Mouse (Mus musculus) forebrain, embryonic 12.5 days (tissue): ENCODE results near the gene Adora2b. TPM values are rescaled to one million over a fixed set of nuclear protein-coding genes. Genes with fewer than 3 reads are reported as not detected.

ENCODE experiments used
- ATAC-seq: fragments of 200-750 bp; cut with Nextera tagmentation; 2 replicates; pipeline ENCODE4 v1.8.0; 2017; ENCODE audit warnings: moderate TSS enrichment; ENCODE audit not compliant: low FRiP score
- H3K27ac ChIP-seq: fragments of 300-500 bp; sonication (generic); 2 replicates; pipeline ENCODE4 v1.5.1; 2016; ENCODE audit warnings: mild to moderate bottlenecking
- H3K27me3 ChIP-seq: fragments of 300-500 bp; sonication (generic); 2 replicates; pipeline ENCODE4 v1.6.1; 2016; ENCODE audit warnings: mild to moderate bottlenecking
- H3K36me3 ChIP-seq: fragments of 300-500 bp; sonication (generic); replicated peaks from 2 replicates; pipeline ENCODE4 v1.6.1; 2016; ENCODE audit warnings: mild to moderate bottlenecking
- H3K4me1 ChIP-seq: fragments of 300-500 bp; sonication (generic); 2 replicates; pipeline ENCODE4 v1.6.1; 2016
- H3K4me2 ChIP-seq: fragments of 300-500 bp; sonication (generic); 2 replicates; pipeline ENCODE4 v1.6.1; 2016; ENCODE audit warnings: mild to moderate bottlenecking, moderate library complexity
- H3K4me3 ChIP-seq: fragments of 300-500 bp; sonication (generic); replicated peaks from 2 replicates; pipeline ENCODE4 v1.5.1; 2016; ENCODE audit warnings: mild to moderate bottlenecking
- H3K9ac ChIP-seq: fragments of 300-500 bp; sonication (generic); 2 replicates; pipeline ENCODE4 v1.6.1; 2016; ENCODE audit warnings: mild to moderate bottlenecking
- H3K9me3 ChIP-seq: fragments of 300-500 bp; sonication (generic); 2 replicates; pipeline ENCODE4 v1.6.1; 2016
- WGBS: fragments of 180-500 bp; shearing (Covaris S2); methylation state at CpG from one replicate; pipeline ENCODE4 v1.1.7; 2016; 5-methylcytosine and 5-hydroxymethylcytosine counted together
- polyA plus RNA-seq: library from polyadenylated mRNA; unstranded; fragments of >200 nt; fragmentation: Nextera tagmentation; extraction: Ambion mirVana; gene quantifications from 2 replicates; pipeline ENCODE4 v1.2.1, GENCODE M21; 2016

Gene Adora2b
- polyA plus RNA-seq, 1 experiment from 2014 or later = 2.7 TPM

DNA sequence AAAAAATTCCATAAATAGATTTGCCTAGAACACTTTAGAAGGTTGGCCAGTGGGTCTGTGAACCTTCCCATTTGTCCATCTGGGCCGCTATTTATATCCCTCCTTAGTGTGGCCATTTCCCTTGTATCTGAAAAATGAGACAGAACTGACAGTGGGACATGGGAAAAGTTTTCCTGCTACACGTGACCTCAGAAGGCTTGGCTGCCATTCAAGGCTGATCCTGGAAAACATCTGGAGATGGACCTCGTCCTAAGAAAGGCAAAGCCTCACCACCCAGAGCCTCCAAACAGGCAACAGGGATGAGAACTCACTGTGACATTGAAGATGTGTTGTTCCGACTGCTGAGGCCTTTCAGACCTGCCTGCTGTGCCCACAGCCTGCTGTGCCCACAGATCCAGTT lies 24.0 kb upstream of the Adora2b start:
- no peak overlapping the region for H3K27ac ChIP-seq
- no peaks in the 10 kb centered on the region for H3K27me3 ChIP-seq
- ATAC-seq = no peak
- H3K4me1 ChIP-seq = no peaks in the 10 kb centered on the region
- peaks cover 8% of the 10 kb centered on the region; the same call in 1 of the 2 replicates for H3K36me3 ChIP-seq
- H3K9me3 ChIP-seq = no peaks in the 10 kb centered on the region
- no peak overlapping the region for H3K4me3 ChIP-seq
- no peak overlapping the region for H3K4me2 ChIP-seq
- 87% methylated on average over 4 of the region's 4 CpGs for WGBS
- H3K9ac ChIP-seq = no peak overlapping the region

DNA sequence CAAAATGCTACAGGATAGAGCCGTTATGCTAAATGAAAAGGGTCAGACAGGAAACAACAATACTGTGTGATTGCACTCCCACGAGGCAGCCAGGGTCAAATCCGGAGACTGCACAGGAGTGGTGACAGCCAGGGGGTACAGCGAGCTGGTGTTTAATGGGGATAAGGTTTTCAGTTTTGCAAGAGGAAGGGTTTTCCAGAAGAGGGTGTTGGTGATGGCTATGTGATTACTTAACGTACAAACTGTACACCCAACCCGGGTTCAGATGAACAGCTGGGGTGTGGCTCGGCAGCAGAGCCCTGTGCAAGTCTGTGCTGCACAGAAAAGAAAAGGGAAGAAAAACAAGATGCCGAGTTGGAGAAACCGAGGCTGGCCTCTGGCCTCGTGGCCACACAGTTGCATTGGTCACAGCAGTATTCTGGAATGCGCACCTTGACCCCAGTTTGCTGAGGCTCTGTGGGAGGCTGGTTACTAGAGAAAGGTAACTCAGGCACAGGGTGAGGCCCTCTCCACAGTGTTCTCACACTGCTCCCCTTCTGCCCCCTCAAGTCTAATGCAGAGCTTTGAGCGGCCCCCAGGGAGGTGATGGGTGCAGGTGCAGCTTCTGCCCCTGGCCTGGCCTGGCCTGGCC lies 8.0 kb upstream of the Adora2b start:
- WGBS = 84% methylated on average over 12 of the region's 12 CpGs
- Histone ChIP-seq H3K36me3 (no peaks in the 10 kb centered on the region), H3K9ac (no peak overlapping the region), H3K4me1 (no peaks in the 10 kb centered on the region), H3K27ac (no peak overlapping the region), H3K9me3 (0 out of 2 replicates have a peak, but pooled peaks cover 5% of the 10 kb centered on the region), H3K27me3 (no peaks in the 10 kb centered on the region), H3K4me2 (no peak overlapping the region), H3K4me3 (no peak overlapping the region)
- ATAC-seq = no peak

DNA sequence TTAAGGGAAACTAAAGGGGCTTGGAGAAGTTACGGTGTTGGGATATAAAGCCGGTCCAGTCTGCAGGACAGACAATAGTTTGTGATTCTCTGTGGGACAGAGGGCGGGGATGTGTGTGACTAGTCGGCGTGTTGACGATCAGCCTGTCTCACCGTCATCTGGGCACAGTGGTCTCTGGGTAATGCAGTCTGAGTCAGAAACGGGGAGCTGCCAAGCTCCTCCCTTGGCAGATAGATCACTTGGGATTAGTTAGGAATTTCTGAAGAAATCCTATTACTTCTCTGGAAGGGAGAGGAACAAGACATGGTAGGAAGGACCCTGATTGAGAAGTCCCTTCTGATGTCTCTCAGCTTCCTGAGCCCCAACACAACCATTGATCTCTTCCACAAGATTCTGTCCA lies 4.9 kb upstream of the Adora2b start:
- H3K9me3 ChIP-seq = 0 out of 2 replicates have a peak, but pooled peaks cover 7% of the 10 kb centered on the region
- no peak overlapping the region for H3K4me3 ChIP-seq
- no peak overlapping the region for H3K27ac ChIP-seq
- H3K36me3 ChIP-seq = no peaks in the 10 kb centered on the region
- no peak for ATAC-seq
- no peak overlapping the region for H3K9ac ChIP-seq
- H3K4me2 ChIP-seq = no peak overlapping the region
- H3K27me3 ChIP-seq = peaks cover 17% of the 10 kb centered on the region
- 87% methylated on average over 8 of the region's 8 CpGs for WGBS
- H3K4me1 ChIP-seq = peaks cover 4% of the 10 kb centered on the region

DNA sequence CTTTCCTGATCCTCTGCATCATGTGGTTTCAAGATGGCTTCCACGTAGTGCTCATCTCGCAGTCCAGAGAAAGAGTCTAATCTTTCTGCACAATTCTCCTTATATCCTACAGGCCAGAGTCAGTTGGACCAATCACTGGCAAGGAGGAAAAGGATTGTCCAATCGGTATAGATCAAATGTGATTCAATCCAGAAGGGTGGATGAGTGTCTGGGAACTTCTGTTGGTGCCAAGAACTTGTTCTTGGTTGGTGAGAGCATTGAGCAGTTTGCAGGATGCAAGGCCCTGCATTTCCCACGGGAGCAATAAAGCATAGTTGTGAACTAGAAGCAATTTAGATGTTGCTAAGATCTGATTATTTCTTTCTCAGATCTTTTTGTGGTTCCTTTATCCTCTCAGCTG lies 4.3 kb upstream of the Adora2b start:
- 89% methylated on average over 4 of the region's 4 CpGs for WGBS
- Histone ChIP-seq H3K4me3 (no peak overlapping the region), H3K27ac (no peak overlapping the region)

DNA sequence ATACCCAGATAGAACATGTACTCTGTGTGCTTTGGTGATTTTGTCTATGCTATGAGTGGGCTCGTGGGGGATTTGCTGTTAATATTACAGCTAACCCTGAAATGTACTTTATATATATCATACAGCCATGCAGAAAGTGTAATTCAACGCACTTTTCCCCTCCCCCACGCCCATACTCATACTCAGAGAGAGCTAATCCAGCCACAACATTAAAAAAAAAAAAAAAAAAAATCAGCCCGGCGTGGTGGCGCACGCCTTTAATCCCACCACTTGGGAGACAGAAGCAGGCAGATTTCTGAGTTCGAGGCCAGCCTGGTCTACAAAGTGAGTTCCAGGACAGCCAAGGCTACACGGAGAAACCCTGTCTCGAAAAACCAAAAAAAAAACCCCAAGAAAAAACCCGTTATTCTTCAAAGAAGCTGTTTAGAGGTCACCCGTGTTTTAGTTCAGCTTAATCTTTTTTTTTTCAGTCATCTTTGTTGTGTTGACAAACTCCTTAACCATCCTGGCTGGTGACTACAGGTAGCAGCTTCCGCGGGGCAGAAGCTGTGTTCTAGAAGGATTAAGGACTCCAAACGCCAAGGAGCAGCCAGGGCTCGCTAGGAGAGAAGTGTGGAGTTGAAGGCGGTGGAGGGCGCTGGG lies 904 bp upstream of the Adora2b start:
- Histone ChIP-seq H3K4me1 (peaks cover 13% of the 10 kb centered on the region), H3K27ac (no peak overlapping the region), H3K4me2 (peak overlapping the region; percentile 99), H3K9me3 (0 out of 2 replicates have a peak, but pooled peaks cover 7% of the 10 kb centered on the region), H3K4me3 (peak overlapping the region; percentile 54), H3K27me3 (peaks cover 55% of the 10 kb centered on the region), H3K9ac (peak overlapping the region; percentile 61), H3K36me3 (no peaks in the 10 kb centered on the region)
- no peak for ATAC-seq
- 45% methylated on average over 18 of the region's 18 CpGs for WGBS

More for the DNA sequence above, 4.3 kb upstream of the Adora2b start:
- Histone ChIP-seq H3K4me1 (peaks cover 7% of the 10 kb centered on the region), H3K36me3 (no peaks in the 10 kb centered on the region), H3K27me3 (peaks cover 23% of the 10 kb centered on the region), H3K4me2 (no peak overlapping the region), H3K9ac (no peak overlapping the region), H3K9me3 (0 out of 2 replicates have a peak, but pooled peaks cover 7% of the 10 kb centered on the region)
- no peak for ATAC-seq

DNA sequence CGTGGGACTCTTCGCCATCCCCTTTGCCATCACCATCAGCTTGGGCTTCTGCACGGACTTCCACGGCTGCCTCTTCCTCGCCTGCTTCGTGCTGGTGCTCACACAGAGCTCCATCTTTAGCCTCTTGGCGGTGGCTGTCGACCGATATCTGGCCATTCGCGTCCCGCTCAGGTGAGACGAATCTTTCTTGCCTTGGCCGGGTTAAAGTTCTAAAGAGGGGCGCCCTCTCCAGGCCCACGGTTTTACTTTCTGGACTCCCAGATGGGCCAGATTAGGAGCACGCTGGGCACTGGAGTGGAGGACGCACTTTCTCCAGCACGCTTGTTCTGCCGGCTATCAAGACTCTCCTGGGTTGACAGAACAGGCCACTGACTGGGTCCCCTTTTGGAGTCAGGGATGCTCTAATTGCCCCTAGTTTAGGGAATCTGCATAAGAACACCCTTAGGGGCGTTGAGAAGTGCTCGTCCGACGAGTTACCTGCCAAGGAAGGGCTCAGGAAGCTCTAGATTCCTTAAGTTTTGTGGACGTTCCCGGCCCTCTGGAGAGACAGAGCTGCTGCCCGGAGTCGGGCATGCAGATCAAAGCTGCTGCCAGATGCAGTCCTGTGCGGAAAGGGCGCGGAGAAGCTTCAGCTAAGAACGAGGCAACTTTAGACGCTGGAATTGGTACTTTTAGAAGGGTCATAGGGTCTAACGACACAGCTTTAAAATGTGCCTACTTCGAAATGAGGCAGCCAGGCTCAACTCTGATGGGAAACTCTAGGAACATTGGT lies 668 bp downstream of the Adora2b start:
- ATAC-seq = no peak
- Histone ChIP-seq H3K36me3 (no peaks in the 10 kb centered on the region), H3K4me3 (peak overlapping the region; percentile 54), H3K9me3 (0 out of 2 replicates have a peak, but pooled peaks cover 7% of the 10 kb centered on the region), H3K9ac (peak overlapping the region; percentile 61), H3K4me1 (peaks cover 13% of the 10 kb centered on the region), H3K4me2 (peak overlapping the region; percentile 99), H3K27ac (no peak overlapping the region), H3K27me3 (peaks cover 62% of the 10 kb centered on the region)
- 3% methylated on average over 35 of the region's 35 CpGs for WGBS

DNA sequence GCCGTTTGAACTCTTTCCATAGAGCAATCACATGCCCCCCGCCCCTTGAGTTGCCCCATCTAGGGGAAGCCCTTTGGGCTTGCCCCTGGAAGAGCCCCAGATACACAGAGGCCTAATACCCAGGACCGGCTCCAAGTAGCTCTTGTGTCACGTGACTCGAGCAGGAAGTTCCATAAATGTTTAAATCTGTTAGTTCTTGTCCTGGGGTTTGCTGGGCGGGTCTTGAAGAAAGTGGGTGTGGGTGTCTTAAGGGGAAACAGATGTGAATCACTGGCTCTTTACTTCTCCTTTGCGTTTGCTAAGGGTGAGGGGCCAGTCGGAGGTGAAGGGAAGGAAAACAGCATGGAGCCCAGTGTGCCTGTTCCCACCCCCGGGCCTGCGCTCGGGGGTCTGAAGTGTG lies 2.3 kb downstream of the Adora2b start:
- 78% methylated on average over 11 of the region's 11 CpGs for WGBS
- peak overlapping the region; percentile 9; the same call in 1 of the 2 replicates for H3K4me2 ChIP-seq
- H3K27me3 ChIP-seq = peaks cover 62% of the 10 kb centered on the region

DNA sequence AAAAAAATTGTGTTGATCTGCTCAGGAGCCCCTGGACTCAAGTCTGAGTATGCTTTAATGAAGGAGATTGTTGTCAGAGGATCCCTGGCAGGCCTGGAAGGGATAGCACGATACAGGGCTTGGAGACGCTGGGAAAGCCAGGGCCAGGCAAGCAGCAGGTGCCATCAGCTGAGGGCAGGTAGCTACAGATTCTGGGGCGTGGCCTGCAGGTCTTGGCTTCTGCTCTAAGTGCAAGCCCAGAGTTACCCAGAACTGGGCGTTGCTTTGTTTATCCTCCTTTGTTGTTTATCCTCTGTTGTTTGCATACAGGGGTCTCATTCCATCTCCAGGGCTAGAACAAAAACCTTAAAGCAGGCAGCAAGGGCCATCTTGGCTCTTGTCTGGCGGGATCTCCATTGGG lies 4.6 kb downstream of the Adora2b start:
- 73% methylated on average over 5 of the region's 5 CpGs for WGBS
- Histone ChIP-seq H3K4me3 (no peak overlapping the region), H3K36me3 (no peaks in the 10 kb centered on the region), H3K9me3 (no peaks in the 10 kb centered on the region), H3K4me1 (peaks cover 9% of the 10 kb centered on the region), H3K27me3 (peaks cover 48% of the 10 kb centered on the region), H3K27ac (no peak overlapping the region), H3K9ac (no peak overlapping the region), H3K4me2 (no peak overlapping the region)
- no peak for ATAC-seq

More for the DNA sequence above, 2.3 kb downstream of the Adora2b start:
- Histone ChIP-seq H3K9ac (no peak overlapping the region), H3K27ac (no peak overlapping the region), H3K9me3 (no peaks in the 10 kb centered on the region), H3K4me1 (peaks cover 13% of the 10 kb centered on the region), H3K36me3 (no peaks in the 10 kb centered on the region), H3K4me3 (no peak overlapping the region)
- ATAC-seq = no peak

DNA sequence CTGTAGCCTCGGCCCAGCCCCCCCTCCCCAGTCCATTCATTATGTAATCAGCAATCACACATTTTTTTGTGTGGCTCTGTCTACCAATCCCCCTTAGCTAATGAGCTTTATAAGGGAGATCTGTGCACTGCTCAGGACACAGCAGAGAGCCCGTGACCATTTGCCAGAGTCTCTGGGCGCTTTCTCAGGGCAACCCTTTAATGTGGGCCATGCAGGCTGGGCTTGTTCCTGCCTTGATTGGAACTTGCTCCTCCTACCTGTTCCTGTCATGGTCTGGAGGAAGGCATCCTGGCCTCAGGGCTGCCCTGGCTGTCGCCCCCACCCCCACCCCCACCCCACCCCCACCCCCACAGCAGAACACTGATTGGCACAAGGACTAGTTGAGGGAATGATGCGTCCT lies 10.4 kb downstream of the Adora2b start:
- 0 out of 2 replicates have a peak overlapping the region, but pooled peaks have one; percentile 7 for H3K9ac ChIP-seq
- peaks cover 11% of the 10 kb centered on the region for H3K4me1 ChIP-seq
- no peak overlapping the region for H3K27ac ChIP-seq
- H3K9me3 ChIP-seq = no peaks in the 10 kb centered on the region
- H3K4me2 ChIP-seq = no peak overlapping the region
- no peaks in the 10 kb centered on the region for H3K27me3 ChIP-seq
- ATAC-seq = no peak
- no peaks in the 10 kb centered on the region for H3K36me3 ChIP-seq
- H3K4me3 ChIP-seq = no peak overlapping the region
- WGBS = 60% methylated on average over 5 of the region's 5 CpGs

DNA sequence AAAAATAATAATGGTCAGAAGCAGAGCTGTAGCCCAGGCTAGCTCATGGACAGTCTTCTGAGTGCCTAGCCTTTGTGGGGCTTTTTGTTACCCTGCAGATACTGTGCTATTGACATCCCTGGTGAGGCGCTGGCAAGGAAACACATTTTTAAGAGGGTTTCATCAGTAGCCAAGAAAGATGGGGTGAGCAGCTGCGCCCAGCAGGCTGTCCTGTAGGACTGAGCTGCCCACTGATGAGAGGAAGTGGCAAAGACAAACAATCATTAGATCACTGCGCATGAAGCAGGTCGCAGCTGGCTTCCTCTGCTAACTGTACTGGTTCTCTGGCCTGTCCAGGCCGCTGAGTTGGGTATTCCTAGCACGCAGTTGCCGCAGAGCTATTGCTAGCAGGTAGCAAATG lies 14.8 kb downstream of the Adora2b start:
- Histone ChIP-seq H3K9me3 (no peaks in the 10 kb centered on the region), H3K4me2 (no peak overlapping the region), H3K4me1 (peaks cover 21% of the 10 kb centered on the region), H3K4me3 (no peak overlapping the region), H3K27ac (no peak overlapping the region), H3K9ac (no peak overlapping the region), H3K36me3 (no peaks in the 10 kb centered on the region), H3K27me3 (no peaks in the 10 kb centered on the region)
- no peak for ATAC-seq
- WGBS = 90% methylated on average over 7 of the region's 7 CpGs

DNA sequence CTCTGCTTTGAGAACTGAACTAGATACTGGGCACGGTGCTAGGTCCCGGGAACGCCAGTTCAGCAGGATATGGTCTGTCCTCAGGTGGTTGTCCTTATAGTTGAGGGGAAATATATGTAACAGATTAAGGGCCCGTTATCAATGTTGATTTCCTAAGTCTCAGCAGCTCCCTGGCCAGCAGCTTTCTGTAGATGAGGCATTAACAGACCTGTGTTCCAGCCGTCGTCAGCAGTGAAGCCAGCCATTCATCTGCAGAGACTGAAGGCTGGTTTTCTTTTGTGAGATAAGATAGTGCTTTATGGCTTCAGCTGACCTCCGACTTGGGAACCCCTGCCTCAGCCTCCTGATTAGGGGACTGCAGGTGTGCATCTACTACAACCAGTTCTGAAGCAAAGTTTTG lies 15.2 kb downstream of the Adora2b start:
- no peak overlapping the region for H3K27ac ChIP-seq
- H3K4me1 ChIP-seq = peaks cover 18% of the 10 kb centered on the region

DNA sequence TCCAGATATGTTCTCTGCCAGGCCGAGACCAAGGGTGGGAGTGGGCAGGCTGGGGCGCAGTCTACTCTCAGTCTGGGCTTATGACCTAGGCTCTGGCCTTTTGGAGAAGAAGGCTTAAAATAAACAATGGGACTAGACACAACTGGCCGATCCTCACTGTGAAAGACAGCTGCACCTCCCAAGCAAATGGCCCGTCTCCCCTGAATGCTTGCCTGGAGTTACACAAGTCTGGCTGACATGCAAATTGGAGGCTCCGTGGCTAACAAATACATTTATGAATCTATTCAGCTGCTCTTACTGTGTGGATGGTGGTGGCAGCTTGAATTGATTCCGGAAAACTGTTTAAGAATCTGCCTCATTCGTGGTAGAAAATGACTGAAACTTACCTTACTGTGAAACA lies 16.9 kb downstream of the Adora2b start:
- H3K27me3 ChIP-seq = no peaks in the 10 kb centered on the region
- no peaks in the 10 kb centered on the region for H3K9me3 ChIP-seq
- no peaks in the 10 kb centered on the region for H3K36me3 ChIP-seq
- H3K9ac ChIP-seq = no peak overlapping the region
- no peak overlapping the region for H3K27ac ChIP-seq
- H3K4me3 ChIP-seq = no peak overlapping the region
- H3K4me1 ChIP-seq = peaks cover 13% of the 10 kb centered on the region
- no peak overlapping the region for H3K4me2 ChIP-seq
- 73% methylated on average over 7 of the region's 7 CpGs for WGBS
- no peak for ATAC-seq

More for the DNA sequence above, 15.2 kb downstream of the Adora2b start:
- no peaks in the 10 kb centered on the region for H3K27me3 ChIP-seq
- ATAC-seq = no peak
- H3K9ac ChIP-seq = no peak overlapping the region
- no peak overlapping the region for H3K4me3 ChIP-seq
- H3K4me2 ChIP-seq = no peak overlapping the region
- H3K9me3 ChIP-seq = no peaks in the 10 kb centered on the region
- WGBS = 74% methylated on average over 7 of the region's 7 CpGs
- H3K36me3 ChIP-seq = no peaks in the 10 kb centered on the region
